In genomic region chr19:8954171-8954570, GRCm38 (mm10) we compare ENCODE assay signal across 8 mouse cellular contexts. TPM values are rescaled to one million over a fixed set of nuclear protein-coding genes. Genes with fewer than 3 reads are reported as not detected.
DNase-seq lines count a peak whose midpoint lies in the region; ATAC-seq and TF ChIP-seq lines count a peak whose summit lies in the region.

No protein-coding gene starts in this region.

- TF ChIP-seq EP300 in heart, postnatal 0 days (IDR thresholded peaks at IDR 0.05; ENCODE audit: low read depth) = no peak

- intact Hi-C loops in heart, postnatal 10 days (cut with DNase I) = no loop called here

- ATAC-seq in heart, postnatal 0 days (ENCODE audit: insufficient read depth, low read depth) = no peak
- ATAC-seq in forebrain, postnatal 0 days = no peak
- ATAC-seq in midbrain, embryonic 11.5 days (ENCODE audit: low FRiP score) = no peak

- peak overlapping the region; percentile 79 for H3K4me2 ChIP-seq in heart, postnatal 0 days (ENCODE audit: low read depth, low read length)
- peak overlapping the region; percentile 71 for H3K4me2 ChIP-seq in forebrain, postnatal 0 days (ENCODE audit: low read depth)
- H3K4me2 ChIP-seq in midbrain, embryonic 11.5 days = peak overlapping the region; percentile 86

- H3K36me3 ChIP-seq in heart, postnatal 0 days (replicated peaks; ENCODE audit: control insufficient read depth, insufficient read depth, low read length) = peaks cover 45% of the 10 kb centered on the region
- H3K36me3 ChIP-seq in ES-E14 (ENCODE audit: control insufficient read depth, insufficient read depth, low read length, poor library complexity, severe bottlenecking) = peaks cover 29% of the 10 kb centered on the region
- H3K36me3 ChIP-seq in forebrain, postnatal 0 days (ENCODE audit: insufficient read depth) = peaks cover 43% of the 10 kb centered on the region
- H3K36me3 ChIP-seq in midbrain, embryonic 11.5 days (ENCODE audit: control insufficient read depth, insufficient read depth, low read length) = peaks cover 20% of the 10 kb centered on the region

- peak overlapping the region; percentile 69 for H3K9ac ChIP-seq in heart, postnatal 0 days (replicated peaks; ENCODE audit: low read depth, low read length)
- H3K9ac ChIP-seq in ES-E14 (ENCODE audit: insufficient read depth, low read depth, low read length, poor library complexity, severe bottlenecking) = peak overlapping the region; percentile 97
- H3K9ac ChIP-seq in forebrain, postnatal 0 days = peak overlapping the region; percentile 58
- H3K9ac ChIP-seq in midbrain, embryonic 11.5 days (ENCODE audit: low read length) = peak overlapping the region; percentile 70

- H3K4me3 ChIP-seq in heart, postnatal 0 days (ENCODE audit: low read depth, low read length) = peak overlapping the region; percentile 79
- peak overlapping the region; percentile 95 to 97 for H3K4me3 ChIP-seq in ES-E14 (ENCODE audit: insufficient read depth in 1 of 2, low read depth in 1 of 2, low read length in 2 of 2, poor library complexity in 1 of 2, severe bottlenecking in 1 of 2)
- H3K4me3 ChIP-seq in forebrain, postnatal 0 days (ENCODE audit: low read depth, low read length) = peak overlapping the region; percentile 67
- H3K4me3 ChIP-seq in midbrain, embryonic 11.5 days (ENCODE audit: low read depth, low read length) = peak overlapping the region; percentile 76

- in situ Hi-C loops in ES-E14 (cut with MboI; ENCODE audit: low sequenced_read_pairs in 2 of 2, unreplicated experiment in 2 of 2) = no loop called here

- no peak for DNase-seq in heart, postnatal 0 days (ENCODE audit: low spot score)
- DNase-seq in heart, postnatal 10 days = no peak
- no peak for DNase-seq in ES-E14 (ENCODE audit: low read depth, low spot score)
- no peak for DNase-seq in forebrain, postnatal 0 days
- DNase-seq in midbrain, embryonic 11.5 days (ENCODE audit: low spot score, missing footprints) = peak; percentile 86
- DNase-seq in adrenal gland, postnatal 4 days (ENCODE audit: low spot score in 2 of 2) = no peak
- no peak for DNase-seq in thymus, postnatal 36 days
- no peak for DNase-seq in layer of hippocampus, adult 8-10 months (ENCODE audit: low spot score in 2 of 2)

- WGBS in heart, postnatal 0 days = 6% methylated on average over 9 of the region's 9 CpGs
- WGBS in forebrain, postnatal 0 days = 5% methylated on average over 9 of the region's 9 CpGs
- WGBS in midbrain, embryonic 11.5 days = 11% methylated on average over 9 of the region's 9 CpGs

- H3K27ac ChIP-seq in heart, postnatal 0 days (ENCODE audit: low read depth) = peak overlapping the region; percentile 69
- H3K27ac ChIP-seq in ES-E14 (ENCODE audit: insufficient read depth, low read depth, low read length, poor library complexity, severe bottlenecking) = no peak overlapping the region
- H3K27ac ChIP-seq in forebrain, postnatal 0 days (ENCODE audit: low read depth, low read length) = peak overlapping the region; percentile 78
- peak overlapping the region; percentile 55; the same call in 1 of the 2 replicates for H3K27ac ChIP-seq in midbrain, embryonic 11.5 days (ENCODE audit: low read depth, low read length)

- H3K9me3 ChIP-seq in heart, postnatal 0 days (replicated peaks; ENCODE audit: control insufficient read depth, low read length) = no peaks in the 10 kb centered on the region
- H3K9me3 ChIP-seq in ES-E14 (ENCODE audit: control insufficient read depth, insufficient read depth, low read depth, low read length) = no peaks in the 10 kb centered on the region
- no peaks in the 10 kb centered on the region for H3K9me3 ChIP-seq in forebrain, postnatal 0 days (ENCODE audit: low read length)
- no peaks in the 10 kb centered on the region for H3K9me3 ChIP-seq in midbrain, embryonic 11.5 days (ENCODE audit: control insufficient read depth, low read length)

- H3K27me3 ChIP-seq in heart, postnatal 0 days (ENCODE audit: control insufficient read depth, insufficient read depth, low read length) = no peaks in the 10 kb centered on the region
- H3K27me3 ChIP-seq in forebrain, postnatal 0 days (ENCODE audit: insufficient read depth, low read length) = no peaks in the 10 kb centered on the region
- H3K27me3 ChIP-seq in midbrain, embryonic 11.5 days (ENCODE audit: control insufficient read depth, insufficient read depth, low read length) = no peaks in the 10 kb centered on the region

- TF ChIP-seq CTCF in heart, postnatal 0 days (IDR thresholded peaks at IDR 0.05; ENCODE audit: low read depth) = no peak
- TF ChIP-seq CTCF in forebrain, postnatal 0 days (IDR thresholded peaks at IDR 0.05; ENCODE audit: low read depth) = no peak

- peaks cover 6% of the 10 kb centered on the region; the same call in 1 of the 2 replicates for H3K4me1 ChIP-seq in heart, postnatal 0 days (ENCODE audit: control insufficient read depth, insufficient read depth)
- H3K4me1 ChIP-seq in ES-E14 (ENCODE audit: control insufficient read depth in 2 of 2, insufficient read depth in 2 of 2, low read length in 2 of 2, poor library complexity in 1 of 2) = no peaks in the 10 kb centered on the region
- H3K4me1 ChIP-seq in forebrain, postnatal 0 days (ENCODE audit: insufficient read depth) = peaks cover 22% of the 10 kb centered on the region
- H3K4me1 ChIP-seq in midbrain, embryonic 11.5 days (ENCODE audit: control insufficient read depth, insufficient read depth, low read length) = peaks cover 12% of the 10 kb centered on the region

TF ChIP-seq in ES-E14, 5 proteins besides CTCF, POLR2A, EP300 and RAD21:
- TF ChIP-seq HCFC1 (IDR thresholded peaks at IDR 0.05; ENCODE audit: borderline replicate concordance, insufficient read depth, low read length) (no peak), MAFK (IDR thresholded peaks at IDR 0.05; ENCODE audit: insufficient read depth, low read depth, low read length) (no peak), CHD2 (IDR thresholded peaks at IDR 0.05; ENCODE audit: low read depth, low read length) (no peak), ZNF384 (IDR thresholded peaks at IDR 0.05; ENCODE audit: low read depth, low read length) (no peak), ZC3H11A (IDR thresholded peaks at IDR 0.05; ENCODE audit: borderline replicate concordance, low read depth, low read length) (no peak)
TF ChIP-seq in ES-E14: peak in this region for 0.

RNA-seq across cellular contexts. Expression of gene Tut1, which starts 0.5 kb away (rescaled TPM):
- total RNA-seq in heart, postnatal 0 days (2014; rRNA removed; ENCODE audit: low replicate concordance) = 9.8 and 18.0 TPM in 2 replicates
- polyA plus RNA-seq in heart, postnatal 0 days (2015; fragmentation: Nextera tagmentation; extraction: Ambion mirVana) = 8.2 and 10.4 TPM in 2 replicates
- 10 to 100 TPM in 1 of 2 experiments, 1 to 10 TPM in 1; 8.5 to 10.4 TPM for total RNA-seq in heart, postnatal 10 days (2021)
- total RNA-seq in ES-E14 (2012; rRNA removed) = 42.6 and 49.6 TPM in 2 replicates
- 20.8 and 24.5 TPM in 2 replicates for total RNA-seq in forebrain, postnatal 0 days (2014; rRNA removed)
- 14.8 and 17.6 TPM in 2 replicates for polyA plus RNA-seq in forebrain, postnatal 0 days (2015; fragmentation: Nextera tagmentation; extraction: Ambion mirVana)
- polyA plus RNA-seq in midbrain, embryonic 11.5 days (2014; fragmentation: Nextera tagmentation; extraction: Ambion mirVana) = 23.5 and 28.4 TPM in 2 replicates
- total RNA-seq in adrenal gland, postnatal 4 days (2021) = 10 to 100 TPM; 23.2 to 26.9 TPM
- total RNA-seq in layer of hippocampus, adult 8-10 months (2022) = 10 to 100 TPM; 21.5 to 22.2 (median 21.9) TPM

RNA-seq across cellular contexts. Expression of gene Mta2, which starts 12.5 kb away (rescaled TPM):
- 55.1 and 57.9 TPM in 2 replicates for total RNA-seq in heart, postnatal 0 days (2014; rRNA removed; ENCODE audit: low replicate concordance)
- 47.6 and 51.5 TPM in 2 replicates for polyA plus RNA-seq in heart, postnatal 0 days (2015; fragmentation: Nextera tagmentation; extraction: Ambion mirVana)
- 10 to 100 TPM; 54.4 to 59.5 TPM for total RNA-seq in heart, postnatal 10 days (2021)
- total RNA-seq in ES-E14 (2012; rRNA removed) = 89.8 and 92.9 TPM in 2 replicates
- total RNA-seq in forebrain, postnatal 0 days (2014; rRNA removed) = 71.2 and 86.4 TPM in 2 replicates
- polyA plus RNA-seq in forebrain, postnatal 0 days (2015; fragmentation: Nextera tagmentation; extraction: Ambion mirVana) = 87.8 and 91.3 TPM in 2 replicates
- 50.9 and 56.0 TPM in 2 replicates for polyA plus RNA-seq in midbrain, embryonic 11.5 days (2014; fragmentation: Nextera tagmentation; extraction: Ambion mirVana)
- total RNA-seq in adrenal gland, postnatal 4 days (2021) = 100 to 1,000 TPM; 141 to 144 TPM
- 10 to 100 TPM; 53.7 to 66.5 (median 56.2) TPM for total RNA-seq in layer of hippocampus, adult 8-10 months (2022)

RNA-seq across cellular contexts. Expression of gene Eef1g, which starts 12.7 kb away (rescaled TPM):
- 407 and 439 TPM in 2 replicates for total RNA-seq in heart, postnatal 0 days (2014; rRNA removed; ENCODE audit: low replicate concordance)
- polyA plus RNA-seq in heart, postnatal 0 days (2015; fragmentation: Nextera tagmentation; extraction: Ambion mirVana) = 172 and 173 TPM in 2 replicates
- 100 to 1,000 TPM; 283 to 289 TPM for total RNA-seq in heart, postnatal 10 days (2021)
- 1,417 and 1,811 TPM in 2 replicates for total RNA-seq in ES-E14 (2012; rRNA removed)
- 524 and 615 TPM in 2 replicates for total RNA-seq in forebrain, postnatal 0 days (2014; rRNA removed)
- 250 and 269 TPM in 2 replicates for polyA plus RNA-seq in forebrain, postnatal 0 days (2015; fragmentation: Nextera tagmentation; extraction: Ambion mirVana)
- 435 and 439 TPM in 2 replicates for polyA plus RNA-seq in midbrain, embryonic 11.5 days (2014; fragmentation: Nextera tagmentation; extraction: Ambion mirVana)
- 100 to 1,000 TPM; 505 to 508 TPM for total RNA-seq in adrenal gland, postnatal 4 days (2021)
- total RNA-seq in layer of hippocampus, adult 8-10 months (2022) = 100 to 1,000 TPM; 223 to 248 (median 236) TPM

RNA-seq across cellular contexts. Expression of gene Eml3, which starts 24.8 kb away (rescaled TPM):
- total RNA-seq in heart, postnatal 0 days (2014; rRNA removed; ENCODE audit: low replicate concordance) = 6.7 and 21.0 TPM in 2 replicates
- 9.6 and 10.1 TPM in 2 replicates for polyA plus RNA-seq in heart, postnatal 0 days (2015; fragmentation: Nextera tagmentation; extraction: Ambion mirVana)
- 10 to 100 TPM; 16.7 to 18.7 TPM for total RNA-seq in heart, postnatal 10 days (2021)
- total RNA-seq in ES-E14 (2012; rRNA removed) = 20.6 and 22.2 TPM in 2 replicates
- total RNA-seq in forebrain, postnatal 0 days (2014; rRNA removed) = 5.1 and 7.3 TPM in 2 replicates
- polyA plus RNA-seq in forebrain, postnatal 0 days (2015; fragmentation: Nextera tagmentation; extraction: Ambion mirVana) = 7.5 and 8.1 TPM in 2 replicates
- polyA plus RNA-seq in midbrain, embryonic 11.5 days (2014; fragmentation: Nextera tagmentation; extraction: Ambion mirVana) = 5.8 and 8.2 TPM in 2 replicates
- total RNA-seq in adrenal gland, postnatal 4 days (2021) = 10 to 100 TPM; 65.2 to 72.1 TPM
- 10 to 100 TPM; 14.1 to 17.4 (median 15.3) TPM for total RNA-seq in layer of hippocampus, adult 8-10 months (2022)

RNA-seq across cellular contexts. Expression of gene Rom1, which starts 25.0 kb away (rescaled TPM):
- total RNA-seq in heart, postnatal 0 days (2014; rRNA removed; ENCODE audit: low replicate concordance) = 1.5 and 10.2 TPM in 2 replicates
- 3.2 TPM in 2 replicates for polyA plus RNA-seq in heart, postnatal 0 days (2015; fragmentation: Nextera tagmentation; extraction: Ambion mirVana)
- total RNA-seq in heart, postnatal 10 days (2021) = 1 to 10 TPM; 6.5 to 7.1 TPM
- 3.6 and 4.0 TPM in 2 replicates for total RNA-seq in ES-E14 (2012; rRNA removed)
- 2.3 and 3.5 TPM in 2 replicates for total RNA-seq in forebrain, postnatal 0 days (2014; rRNA removed)
- polyA plus RNA-seq in forebrain, postnatal 0 days (2015; fragmentation: Nextera tagmentation; extraction: Ambion mirVana) = 2.4 and 3.3 TPM in 2 replicates
- 1.4 and 2.3 TPM in 2 replicates for polyA plus RNA-seq in midbrain, embryonic 11.5 days (2014; fragmentation: Nextera tagmentation; extraction: Ambion mirVana)
- 10 to 100 TPM; 13.3 to 15.3 TPM for total RNA-seq in adrenal gland, postnatal 4 days (2021)
- total RNA-seq in layer of hippocampus, adult 8-10 months (2022) = 1 to 10 TPM; 5.0 to 8.6 (median 6.4) TPM
